Comparison of ENCODE assay signal across 13 mouse cellular contexts in the genomic region with DNA sequence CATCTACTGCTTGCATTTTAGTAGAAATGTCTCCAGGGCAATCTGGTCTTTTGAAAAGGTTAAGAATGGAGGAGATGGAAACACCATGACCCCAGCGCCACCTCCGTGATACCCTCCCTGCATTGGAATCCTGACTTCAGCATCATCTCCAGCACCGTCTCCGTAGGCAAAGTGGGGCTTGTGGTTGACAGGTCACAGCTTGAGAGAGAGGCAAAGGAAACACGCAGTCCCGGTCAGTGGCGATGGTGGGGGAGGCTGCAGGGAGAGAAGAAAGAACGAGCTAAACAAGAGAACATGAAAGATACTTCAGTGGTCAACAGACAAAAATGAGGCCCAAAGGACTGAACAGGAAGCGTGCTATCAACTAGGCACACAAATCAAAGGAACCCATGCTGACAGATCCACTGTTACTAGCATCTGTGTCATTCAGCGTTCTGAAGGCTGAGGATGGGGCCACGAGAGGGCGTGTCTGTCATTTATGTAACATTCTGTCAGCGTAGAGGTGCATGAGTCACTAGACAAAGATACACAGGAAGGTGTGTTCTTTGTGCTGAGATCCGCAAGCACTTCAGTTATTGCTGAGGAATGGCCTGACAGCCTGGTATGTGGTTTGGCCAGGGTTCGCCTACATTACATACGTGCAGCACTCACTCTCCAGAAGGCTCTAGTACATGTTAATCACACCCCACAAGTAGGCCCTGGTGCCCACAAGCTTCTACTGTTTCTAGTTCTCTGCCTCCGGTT. TPM values are rescaled to one million over a fixed set of nuclear protein-coding genes. Genes with fewer than 3 reads are reported as not detected.
DNase-seq lines count a peak whose midpoint lies in the region; ATAC-seq and TF ChIP-seq lines count a peak whose summit lies in the region.
"Had no signal": no experiment of that assay in that cellular context is flagged by ENCODE, and none has a peak within 500 bp of the region (broad histone marks: within the 10 kb centered on the region; RNA-seq: fewer than 3 reads in every experiment).

No protein-coding gene starts in this region.

- H3K27ac ChIP-seq in heart, embryonic 15.5 days, result no peak overlapping the region
- no peak overlapping the region for H3K27ac ChIP-seq in heart, adult 2 months
- H3K27ac ChIP-seq in lung, embryonic 14.5 days (ENCODE audit: low read depth), result 0 out of 2 replicates have a peak overlapping the region, but pooled peaks have one; percentile 25
- H3K27ac ChIP-seq in stomach, embryonic 16.5 days (ENCODE audit: low read length), result peak overlapping the region; percentile 76
- H3K27ac ChIP-seq in forebrain, embryonic 12.5 days, result no peak overlapping the region
- H3K27ac ChIP-seq in forebrain, embryonic 13.5 days, result no peak overlapping the region
- H3K27ac ChIP-seq: limb, embryonic 13.5 days had no signal

- DNase-seq in heart, adult 2 months, result no peak
- peak; percentile 12 for DNase-seq in R1 (ENCODE audit: low read depth, low spot score)
- DNase-seq in lung, embryonic 14.5 days, result peak; percentile 53
- no peak for DNase-seq in layer of hippocampus, postnatal 14 days (ENCODE audit: low spot score in 2 of 2)
- DNase-seq: cerebellum, adult 8-10 months had no signal

- H3K4me3 ChIP-seq in heart, embryonic 15.5 days, result no peak overlapping the region
- no peak overlapping the region for H3K4me3 ChIP-seq in heart, adult 2 months
- H3K4me3 ChIP-seq in lung, embryonic 14.5 days (ENCODE audit: low read depth, low read length), result no peak overlapping the region
- no peak overlapping the region for H3K4me3 ChIP-seq in stomach, embryonic 16.5 days (replicated peaks; ENCODE audit: low read length)
- H3K4me3 ChIP-seq in forebrain, embryonic 12.5 days (replicated peaks), result no peak overlapping the region
- H3K4me3 ChIP-seq in forebrain, embryonic 13.5 days, result no peak overlapping the region
- H3K4me3 ChIP-seq: limb, embryonic 13.5 days had no signal

- H3K4me2 ChIP-seq in heart, embryonic 15.5 days, result no peak overlapping the region
- no peak overlapping the region for H3K4me2 ChIP-seq in lung, embryonic 14.5 days
- 0 out of 2 replicates have a peak overlapping the region, but pooled peaks have one; percentile 13 for H3K4me2 ChIP-seq in stomach, embryonic 16.5 days (ENCODE audit: low read depth, low read length)
- H3K4me2 ChIP-seq in forebrain, embryonic 12.5 days, result no peak overlapping the region
- no peak overlapping the region for H3K4me2 ChIP-seq in forebrain, embryonic 13.5 days
- H3K4me2 ChIP-seq: limb, embryonic 13.5 days had no signal

- TF ChIP-seq CTCF in heart, adult 2 months (IDR thresholded peaks at IDR 0.05), result no peak
- peak; percentile 29; the same call in 1 of the 2 replicates for TF ChIP-seq CTCF in lung, embryonic 14.5 days (IDR thresholded peaks at IDR 0.05; ENCODE audit: low read depth)

- no peaks in the 10 kb centered on the region for H3K79me2 ChIP-seq in heart, adult 2 months (replicated peaks; ENCODE audit: control insufficient read depth, insufficient read depth, low read length)

- no peak for TF ChIP-seq POLR2A in heart, adult 2 months (IDR thresholded peaks at IDR 0.05; ENCODE audit: insufficient read depth, low read depth, low read length)

- ATAC-seq in heart, embryonic 15.5 days (replicated peaks; ENCODE audit: insufficient number of reproducible peaks, insufficient read depth, low FRiP score, low read depth), result peak; percentile 47; the same call in 1 of the 2 replicates
- peak; percentile 60; the same call in 1 of the 2 replicates for ATAC-seq in lung, embryonic 14.5 days (ENCODE audit: insufficient read depth)
- peak; percentile 90 for ATAC-seq in stomach, embryonic 16.5 days (ENCODE audit: insufficient read depth, low FRiP score)
- no peak for ATAC-seq in forebrain, embryonic 12.5 days (ENCODE audit: low FRiP score)
- no peak for ATAC-seq in forebrain, embryonic 13.5 days

- H3K9me3 ChIP-seq in heart, embryonic 15.5 days (replicated peaks), result no peaks in the 10 kb centered on the region
- no peaks in the 10 kb centered on the region for H3K9me3 ChIP-seq in lung, embryonic 14.5 days (ENCODE audit: low read depth, low read length)
- no peaks in the 10 kb centered on the region for H3K9me3 ChIP-seq in stomach, embryonic 16.5 days (replicated peaks; ENCODE audit: control insufficient read depth, low read length)
- H3K9me3 ChIP-seq in forebrain, embryonic 12.5 days, result no peaks in the 10 kb centered on the region
- no peaks in the 10 kb centered on the region for H3K9me3 ChIP-seq in forebrain, embryonic 13.5 days (replicated peaks)
- H3K9me3 ChIP-seq: limb, embryonic 13.5 days had no signal

- H3K36me3 ChIP-seq in heart, embryonic 15.5 days, result no peaks in the 10 kb centered on the region
- H3K36me3 ChIP-seq in heart, adult 2 months (ENCODE audit: control insufficient read depth, insufficient read depth, low read length), result no peaks in the 10 kb centered on the region
- no peaks in the 10 kb centered on the region for H3K36me3 ChIP-seq in lung, embryonic 14.5 days (ENCODE audit: insufficient read depth)
- no peaks in the 10 kb centered on the region for H3K36me3 ChIP-seq in stomach, embryonic 16.5 days (ENCODE audit: control insufficient read depth, insufficient read depth, low read length)
- H3K36me3 ChIP-seq in forebrain, embryonic 12.5 days (replicated peaks), result no peaks in the 10 kb centered on the region
- no peaks in the 10 kb centered on the region for H3K36me3 ChIP-seq in forebrain, embryonic 13.5 days (ENCODE audit: poor library complexity, severe bottlenecking)
- H3K36me3 ChIP-seq: limb, embryonic 13.5 days had no signal

- intact Hi-C loops in heart, adult 2 months (cut with DNase I), result loop anchor here (5.0 kb wide), 1 partner anchor 100 kb away; no protein-coding TSS in a partner anchor

- H3K27me3 ChIP-seq in heart, embryonic 15.5 days, result no peaks in the 10 kb centered on the region
- H3K27me3 ChIP-seq in heart, adult 2 months (ENCODE audit: control insufficient read depth, insufficient read depth, low read length), result no peaks in the 10 kb centered on the region
- H3K27me3 ChIP-seq in lung, embryonic 14.5 days (ENCODE audit: insufficient read depth, low read length), result no peaks in the 10 kb centered on the region
- no peaks in the 10 kb centered on the region for H3K27me3 ChIP-seq in stomach, embryonic 16.5 days (ENCODE audit: control insufficient read depth, insufficient read depth, low read length)
- H3K27me3 ChIP-seq in forebrain, embryonic 12.5 days, result no peaks in the 10 kb centered on the region
- no peaks in the 10 kb centered on the region for H3K27me3 ChIP-seq in forebrain, embryonic 13.5 days
- H3K27me3 ChIP-seq: limb, embryonic 13.5 days had no signal

- 65% methylated on average over 17 of the region's 17 CpGs for WGBS in heart, embryonic 15.5 days
- 59% methylated on average over 17 of the region's 17 CpGs for WGBS in heart, adult 2 months
- 57% methylated on average over 17 of the region's 17 CpGs for WGBS in lung, embryonic 14.5 days
- 62% methylated on average over 17 of the region's 17 CpGs for WGBS in stomach, embryonic 16.5 days
- WGBS in forebrain, embryonic 12.5 days, result 88% methylated on average over 17 of the region's 17 CpGs
- WGBS in forebrain, embryonic 13.5 days, result 91% methylated on average over 17 of the region's 17 CpGs

- H3K9ac ChIP-seq in heart, embryonic 15.5 days, result no peak overlapping the region
- no peak overlapping the region for H3K9ac ChIP-seq in heart, adult 2 months (ENCODE audit: low read depth, low read length)
- no peak overlapping the region for H3K9ac ChIP-seq in lung, embryonic 14.5 days
- H3K9ac ChIP-seq in stomach, embryonic 16.5 days (ENCODE audit: low read length), result 0 out of 2 replicates have a peak overlapping the region, but pooled peaks have one; percentile 10
- H3K9ac ChIP-seq in forebrain, embryonic 12.5 days, result no peak overlapping the region
- no peak overlapping the region for H3K9ac ChIP-seq in forebrain, embryonic 13.5 days
- H3K9ac ChIP-seq: limb, embryonic 13.5 days had no signal

- no peak for TF ChIP-seq EP300 in heart, adult 2 months (IDR thresholded peaks at IDR 0.05; ENCODE audit: insufficient read depth, low read depth, low read length)

- H3K4me1 ChIP-seq in heart, embryonic 15.5 days (replicated peaks), result peaks cover 18% of the 10 kb centered on the region
- H3K4me1 ChIP-seq in heart, adult 2 months (ENCODE audit: control insufficient read depth, insufficient read depth, low read length), result no peaks in the 10 kb centered on the region
- 0 out of 2 replicates have a peak, but pooled peaks cover 4% of the 10 kb centered on the region for H3K4me1 ChIP-seq in lung, embryonic 14.5 days (ENCODE audit: insufficient read depth)
- 0 out of 2 replicates have a peak, but pooled peaks cover 6% of the 10 kb centered on the region for H3K4me1 ChIP-seq in stomach, embryonic 16.5 days (ENCODE audit: control insufficient read depth, insufficient read depth, low read length)
- H3K4me1 ChIP-seq in forebrain, embryonic 12.5 days, result no peaks in the 10 kb centered on the region
- no peaks in the 10 kb centered on the region for H3K4me1 ChIP-seq in forebrain, embryonic 13.5 days
- H3K4me1 ChIP-seq: limb, embryonic 13.5 days had no signal

RNA-seq across cellular contexts. Expression of gene Krt31, which starts 17.1 kb away (rescaled TPM):
- not detected in 2 replicates for polyA plus RNA-seq in heart, embryonic 15.5 days (2015; fragmentation: Nextera tagmentation; extraction: Ambion mirVana)
- total RNA-seq in heart, adult 2 months (2021), result not detected
- polyA plus RNA-seq in heart, adult 2 months (2012; rRNA removed), result 0.08 TPM in 1 of 2 replicates, not detected in the other
- not detected in 2 replicates for polyA plus RNA-seq in lung, embryonic 14.5 days (2014; fragmentation: Nextera tagmentation; extraction: Ambion mirVana)
- polyA plus RNA-seq in stomach, embryonic 16.5 days (2015; fragmentation: Nextera tagmentation; extraction: Ambion mirVana), result 0.74 and 0.81 TPM in 2 replicates
- not detected in 2 replicates for polyA plus RNA-seq in forebrain, embryonic 12.5 days (2016; fragmentation: Nextera tagmentation; extraction: Ambion mirVana)
- polyA plus RNA-seq in forebrain, embryonic 13.5 days (2015; fragmentation: Nextera tagmentation; extraction: Ambion mirVana), result not detected in 2 replicates
- not detected for total RNA-seq in layer of hippocampus, postnatal 14 days (2021)
- total RNA-seq: layer of hippocampus, adult 8-10 months; megakaryocyte, adult 5-6 weeks had no signal
- polyA plus RNA-seq: heart, embryonic 14.5 days; limb, embryonic 13.5 days had no signal

RNA-seq across cellular contexts. Expression of gene Krt32, which starts 20.6 kb away (rescaled TPM):
- polyA plus RNA-seq in heart, embryonic 15.5 days (2015; fragmentation: Nextera tagmentation; extraction: Ambion mirVana), result not detected in 2 replicates
- not detected for total RNA-seq in heart, adult 2 months (2021)
- polyA plus RNA-seq in heart, adult 2 months (2012; rRNA removed), result not detected in 2 replicates
- polyA plus RNA-seq in lung, embryonic 14.5 days (2014; fragmentation: Nextera tagmentation; extraction: Ambion mirVana), result not detected in 2 replicates
- 0.24 and 0.40 TPM in 2 replicates for polyA plus RNA-seq in stomach, embryonic 16.5 days (2015; fragmentation: Nextera tagmentation; extraction: Ambion mirVana)
- not detected in 2 replicates for polyA plus RNA-seq in forebrain, embryonic 12.5 days (2016; fragmentation: Nextera tagmentation; extraction: Ambion mirVana)
- not detected in 2 replicates for polyA plus RNA-seq in forebrain, embryonic 13.5 days (2015; fragmentation: Nextera tagmentation; extraction: Ambion mirVana)
- not detected for total RNA-seq in layer of hippocampus, postnatal 14 days (2021)
- total RNA-seq: layer of hippocampus, adult 8-10 months; megakaryocyte, adult 5-6 weeks had no signal
- polyA plus RNA-seq: heart, embryonic 14.5 days; limb, embryonic 13.5 days had no signal

RNA-seq across cellular contexts. Expression of gene Krt34, which starts 26.1 kb away (rescaled TPM):
- polyA plus RNA-seq in heart, embryonic 15.5 days (2015; fragmentation: Nextera tagmentation; extraction: Ambion mirVana), result not detected in 2 replicates
- not detected for total RNA-seq in heart, adult 2 months (2021)
- polyA plus RNA-seq in heart, adult 2 months (2012; rRNA removed), result not detected in 2 replicates
- not detected in 2 replicates for polyA plus RNA-seq in lung, embryonic 14.5 days (2014; fragmentation: Nextera tagmentation; extraction: Ambion mirVana)
- polyA plus RNA-seq in stomach, embryonic 16.5 days (2015; fragmentation: Nextera tagmentation; extraction: Ambion mirVana), result 3.2 and 4.2 TPM in 2 replicates
- not detected in 2 replicates for polyA plus RNA-seq in forebrain, embryonic 12.5 days (2016; fragmentation: Nextera tagmentation; extraction: Ambion mirVana)
- polyA plus RNA-seq in forebrain, embryonic 13.5 days (2015; fragmentation: Nextera tagmentation; extraction: Ambion mirVana), result not detected in 2 replicates
- total RNA-seq in layer of hippocampus, postnatal 14 days (2021), result not detected
- total RNA-seq: layer of hippocampus, adult 8-10 months; megakaryocyte, adult 5-6 weeks had no signal
- polyA plus RNA-seq: heart, embryonic 14.5 days; limb, embryonic 13.5 days had no signal

RNA-seq across cellular contexts. Expression of gene Krt35, which starts 28.6 kb away (rescaled TPM):
- not detected in 2 replicates for polyA plus RNA-seq in heart, embryonic 15.5 days (2015; fragmentation: Nextera tagmentation; extraction: Ambion mirVana)
- total RNA-seq in heart, adult 2 months (2021), result not detected
- not detected in 2 replicates for polyA plus RNA-seq in heart, adult 2 months (2012; rRNA removed)
- not detected in 2 replicates for polyA plus RNA-seq in lung, embryonic 14.5 days (2014; fragmentation: Nextera tagmentation; extraction: Ambion mirVana)
- 0.76 and 1.5 TPM in 2 replicates for polyA plus RNA-seq in stomach, embryonic 16.5 days (2015; fragmentation: Nextera tagmentation; extraction: Ambion mirVana)
- not detected in 2 replicates for polyA plus RNA-seq in forebrain, embryonic 12.5 days (2016; fragmentation: Nextera tagmentation; extraction: Ambion mirVana)
- polyA plus RNA-seq in forebrain, embryonic 13.5 days (2015; fragmentation: Nextera tagmentation; extraction: Ambion mirVana), result not detected in 2 replicates
- total RNA-seq in layer of hippocampus, postnatal 14 days (2021), result not detected
- total RNA-seq: layer of hippocampus, adult 8-10 months; megakaryocyte, adult 5-6 weeks had no signal
- polyA plus RNA-seq: heart, embryonic 14.5 days had no signal

RNA-seq across cellular contexts. Expression of gene Krt33b, which starts 37.8 kb away (rescaled TPM):
- 0.09 TPM in 1 of 2 replicates, not detected in the other for polyA plus RNA-seq in heart, embryonic 15.5 days (2015; fragmentation: Nextera tagmentation; extraction: Ambion mirVana)
- not detected for total RNA-seq in heart, adult 2 months (2021)
- not detected in 2 replicates for polyA plus RNA-seq in heart, adult 2 months (2012; rRNA removed)
- polyA plus RNA-seq in lung, embryonic 14.5 days (2014; fragmentation: Nextera tagmentation; extraction: Ambion mirVana), result not detected in 2 replicates
- 0.30 TPM in 1 of 2 replicates, not detected in the other for polyA plus RNA-seq in stomach, embryonic 16.5 days (2015; fragmentation: Nextera tagmentation; extraction: Ambion mirVana)
- polyA plus RNA-seq in forebrain, embryonic 12.5 days (2016; fragmentation: Nextera tagmentation; extraction: Ambion mirVana), result not detected in 2 replicates
- not detected in 2 replicates for polyA plus RNA-seq in forebrain, embryonic 13.5 days (2015; fragmentation: Nextera tagmentation; extraction: Ambion mirVana)
- total RNA-seq in layer of hippocampus, postnatal 14 days (2021), result not detected
- total RNA-seq: layer of hippocampus, adult 8-10 months; megakaryocyte, adult 5-6 weeks had no signal
- polyA plus RNA-seq: heart, embryonic 14.5 days had no signal

Comparison
In these comparisons a context has a peak if more than half of its experiments do, and no peak if none do; other contexts are left out.
1. ATAC-seq: peak in heart, embryonic 15.5 days (single experiment), lung, embryonic 14.5 days (single experiment) and stomach, embryonic 16.5 days (single experiment); none in forebrain, embryonic 12.5 days (single experiment) and forebrain, embryonic 13.5 days (single experiment).
2. H3K27ac ChIP-seq: peak in lung, embryonic 14.5 days (single experiment) and stomach, embryonic 16.5 days (single experiment); none in heart, embryonic 15.5 days (single experiment), heart, adult 2 months (single experiment), forebrain, embryonic 12.5 days (single experiment) and forebrain, embryonic 13.5 days (single experiment).
3. DNase-seq: peak in R1 (single experiment) and lung, embryonic 14.5 days (single experiment); none in heart, adult 2 months (0 of 2) and layer of hippocampus, postnatal 14 days (0 of 2).